Mouse (Mus musculus): ENCODE measurements around the gene Ppard. TPM values are rescaled to one million over a fixed set of nuclear protein-coding genes. Genes with fewer than 3 reads are reported as not detected.
"Not testable (repeated sequence)": the region's sequence is repeated elsewhere in the genome, so short reads cannot be mapped to it uniquely, and the experiment has no call there.

Gene Ppard
- total RNA-seq, 2 experiments from 2014 or later = 70.6 to 70.7 TPM

GRCm38 (mm10) chr17:28312232-28313211 is 80.0 kb downstream of the Ppard start:
- DNase-seq (ENCODE audit: low spot score in 2 of 2) = no peak

- peak; percentile 84 to 87 for DNase-seq (ENCODE audit: low spot score in 2 of 2)
Observed at GRCm38 (mm10) chr17:28313212-28313879, 80.8 kb downstream of the Ppard start, which contains the start of gene Fance. Gene Fance (plus strand): TSS chr17:28313519.

GRCm38 (mm10) chr17:28313880-28314225 is 81.4 kb downstream of the Ppard start:
- no peak for DNase-seq (ENCODE audit: low spot score in 2 of 2)

- DNase-seq (ENCODE audit: low spot score in 2 of 2) = no peak
Observed at GRCm38 (mm10) chr17:28315611-28316160, 83.2 kb downstream of the Ppard start.

- no peak for DNase-seq (ENCODE audit: low spot score in 2 of 2)
Observed at GRCm38 (mm10) chr17:28316476-28316875, 84.0 kb downstream of the Ppard start.

GRCm38 (mm10) chr17:28317091-28317490 is 84.6 kb downstream of the Ppard start:
- no peak for DNase-seq (ENCODE audit: low spot score in 2 of 2)

GRCm38 (mm10) chr17:28317725-28318124 is 85.2 kb downstream of the Ppard start:
- no peak for DNase-seq (ENCODE audit: low spot score in 2 of 2)

- no peak for DNase-seq (ENCODE audit: low spot score in 2 of 2)
Observed at GRCm38 (mm10) chr17:28321700-28322099, 89.2 kb downstream of the Ppard start.

GRCm38 (mm10) chr17:28323786-28324185 is 91.3 kb downstream of the Ppard start:
- DNase-seq (ENCODE audit: low spot score in 2 of 2) = no peak

GRCm38 (mm10) chr17:28324416-28324815 is 91.9 kb downstream of the Ppard start:
- not testable (repeated sequence) for DNase-seq (ENCODE audit: low spot score in 2 of 2)

GRCm38 (mm10) chr17:28325751-28326150 is 93.3 kb downstream of the Ppard start:
- no peak for DNase-seq (ENCODE audit: low spot score in 2 of 2)

- no peak for DNase-seq (ENCODE audit: low spot score in 2 of 2)
Observed at GRCm38 (mm10) chr17:28326951-28327350, 94.5 kb downstream of the Ppard start.

GRCm38 (mm10) chr17:28327673-28328325 is 95.3 kb downstream of the Ppard start:
- DNase-seq (ENCODE audit: low spot score in 2 of 2) = peak in 1 of 2 experiments; percentile 43

GRCm38 (mm10) chr17:28328366-28328928 is 95.9 kb downstream of the Ppard start, which contains the start of gene Rpl10a:
Gene Rpl10a (plus strand): TSS chr17:28328471.
- DNase-seq (ENCODE audit: low spot score in 2 of 2) = peak; percentile 99

- peak in 1 of 2 experiments; percentile 48 for DNase-seq (ENCODE audit: low spot score in 2 of 2)
Observed at GRCm38 (mm10) chr17:28328946-28329345, 96.4 kb downstream of the Ppard start.

- DNase-seq (ENCODE audit: low spot score in 2 of 2) = no peak
Observed at GRCm38 (mm10) chr17:28329503-28330231, 97.2 kb downstream of the Ppard start.

- no peak for DNase-seq (ENCODE audit: low spot score in 2 of 2)
Observed at GRCm38 (mm10) chr17:28330232-28330546, 97.7 kb downstream of the Ppard start.

- not testable (repeated sequence) for DNase-seq (ENCODE audit: low spot score in 2 of 2)
Observed at GRCm38 (mm10) chr17:28330590-28330989, 98.1 kb downstream of the Ppard start.

GRCm38 (mm10) chr17:28331241-28332112 is 99.0 kb downstream of the Ppard start:
- no peak for DNase-seq (ENCODE audit: low spot score in 2 of 2)

All from adrenal gland, adult 18-20 months (tissue).